Mouse (Mus musculus) kidney, postnatal 36 days (tissue): ENCODE results near the gene Vmn1r50.
"Not testable (repeated sequence)": the region's sequence is repeated elsewhere in the genome, so short reads cannot be mapped to it uniquely, and the experiment has no call there.

ENCODE experiments used
- DNase-seq, 2 experiments: peaks; one replicate each; pipeline ENCODE4 v3.0.0; 2021 to 2022; ENCODE audit warnings: mixed read lengths in 2 of 2

Vmn1r50 gene

DNA sequence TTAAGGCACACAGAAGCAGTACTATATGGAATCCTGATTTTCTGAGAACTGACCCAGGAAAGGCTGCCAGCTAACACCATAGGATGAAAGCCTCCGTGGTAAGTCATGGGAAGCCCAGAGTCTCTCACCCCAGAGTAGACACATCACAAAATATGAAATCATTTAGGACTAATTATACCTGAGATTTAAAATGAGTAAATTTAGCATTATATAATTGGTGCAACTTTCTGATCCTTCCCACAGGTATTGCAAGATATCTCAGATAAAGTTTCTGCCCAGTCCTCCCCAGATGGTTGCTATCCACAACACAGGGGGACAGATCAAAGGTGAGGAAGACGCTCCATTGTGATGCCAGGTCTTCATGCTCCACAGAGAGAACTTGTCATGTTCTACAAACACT lies at the start of gene Vmn1r50:
Gene Vmn1r50, plus strand, starts transcription at position 301 of the 400 bp plus-strand sequence.
- DNase-seq = no peak

DNA sequence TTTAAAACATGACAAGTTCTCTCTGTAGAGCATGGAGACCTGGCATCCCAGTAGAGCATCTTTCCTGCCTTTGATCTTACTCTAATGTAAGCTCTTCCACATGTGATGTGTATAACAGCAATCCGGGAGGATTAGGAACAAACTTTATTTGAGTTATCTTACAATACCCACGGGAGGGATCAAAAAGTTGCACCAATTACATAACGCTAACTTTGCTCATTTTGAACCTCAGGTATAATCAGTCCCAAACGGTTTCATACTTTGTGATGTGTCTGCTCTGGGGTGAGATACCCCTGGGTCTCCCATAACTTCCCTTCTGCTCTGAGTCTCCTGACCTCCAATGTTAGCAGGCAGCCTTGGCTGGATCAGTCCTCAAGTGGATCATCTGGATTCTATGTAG lies 22.8 kb upstream of the Vmn1r50 start, which contains the start of gene Vmn1r49:
Gene Vmn1r49, minus strand, starts transcription at position 101 of the 400 bp plus-strand sequence.
- no peak for DNase-seq

DNA sequence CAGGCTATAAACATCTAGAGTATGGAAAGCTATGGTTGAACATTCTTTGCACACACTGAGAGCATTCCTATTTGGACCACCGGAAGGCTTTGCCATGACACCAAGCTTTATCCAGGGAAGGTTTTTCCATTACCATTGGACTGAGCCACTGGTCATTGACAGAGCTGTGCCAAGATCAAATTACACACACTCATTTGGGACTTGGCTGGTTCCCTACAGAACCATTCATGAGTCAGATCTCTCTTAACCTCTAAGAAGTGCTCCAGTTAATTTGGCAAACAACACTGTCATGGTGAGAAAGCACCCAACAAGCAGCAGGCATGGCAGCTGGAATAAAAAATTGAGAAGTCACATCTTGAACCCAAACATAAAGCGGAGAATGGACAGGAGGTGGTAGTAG lies 664 bp upstream of the Vmn1r50 start:
- no peak for DNase-seq

DNA sequence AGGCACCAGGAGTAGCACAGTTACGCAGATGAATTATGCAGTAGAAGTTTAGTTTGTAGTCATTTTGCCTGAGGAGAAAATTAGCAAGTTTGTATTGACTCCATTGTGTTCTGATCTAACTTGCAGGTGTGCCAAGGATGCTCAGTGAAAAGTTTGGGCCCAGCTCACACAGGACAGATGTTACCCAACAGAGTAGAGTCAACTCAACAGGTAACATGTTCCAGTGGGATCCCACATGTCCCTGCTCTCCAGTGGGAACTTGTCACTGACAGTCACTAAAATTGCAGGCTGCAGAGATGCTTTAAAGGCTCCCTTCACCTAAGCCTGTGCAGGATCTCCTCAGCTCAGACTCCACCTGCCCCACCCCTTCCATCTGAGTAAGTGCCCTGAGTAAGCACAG lies 21.1 kb downstream of the Vmn1r50 start, which contains the start of gene Vmn1r51:
Gene Vmn1r51, plus strand, starts transcription at position 301 of the 400 bp plus-strand sequence.
- DNase-seq = not testable (repeated sequence)
